Mouse (Mus musculus): ENCODE measurements around the gene Rgl2. TPM values are rescaled to one million over a fixed set of nuclear protein-coding genes. Genes with fewer than 3 reads are reported as not detected.

The Rgl2 gene
- total and polyA plus RNA-seq, 3 experiments: 24.9 to 43.6 TPM; not detected in 1

DNA sequence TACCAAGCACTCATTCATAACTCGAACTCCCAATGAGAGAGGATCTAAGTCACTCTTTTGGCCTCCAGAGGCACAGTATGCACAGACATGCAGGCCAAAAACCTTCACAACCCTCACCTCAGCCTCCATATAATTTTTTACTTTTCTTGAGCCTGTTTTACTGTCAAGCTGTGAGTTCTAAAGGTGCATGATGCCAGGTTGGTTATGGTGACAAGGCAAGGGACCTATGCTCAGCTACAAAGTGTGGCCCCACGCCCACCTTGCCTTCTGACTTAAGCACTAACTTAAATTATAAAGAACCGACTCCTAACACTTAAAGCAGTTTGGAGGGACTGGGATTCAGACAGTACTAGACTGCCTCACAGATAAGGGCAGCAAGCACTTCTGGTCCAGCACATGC lies 24.0 kb downstream of the Rgl2 start:
- Histone ChIP-seq H3K27ac (ENCODE audit: control insufficient read depth, low read depth, low read length) (peak overlapping the region; percentile 95), H3K36me3 (ENCODE audit: control insufficient read depth in 1 of 2, insufficient read depth in 2 of 2, low read length in 2 of 2) (peaks cover 10 to 18% of the 10 kb centered on the region in 2 experiments), H3K27me3 (ENCODE audit: control insufficient read depth in 1 of 2, insufficient read depth in 2 of 2, low read length in 2 of 2) (no peaks in the 10 kb centered on the region), H3K79me2 (ENCODE audit: control insufficient read depth, insufficient read depth, low read length, poor library complexity) (peaks cover 40% of the 10 kb centered on the region), H3K4me3 (ENCODE audit: control insufficient read depth in 1 of 2, insufficient read depth in 1 of 2, low read depth in 2 of 2, low read length in 2 of 2) (peak overlapping the region; percentile 82 to 87), H3K9me3 (replicated peaks; ENCODE audit: insufficient read depth, low read length) (no peaks in the 10 kb centered on the region), H3K9ac (ENCODE audit: control insufficient read depth, low read depth, low read length, poor library complexity, severe bottlenecking) (peak overlapping the region; percentile 99), H3K4me1 (ENCODE audit: control insufficient read depth in 1 of 2, insufficient read depth in 2 of 2, low read length in 2 of 2) (peaks cover 0 to 13% of the 10 kb centered on the region in 2 experiments; a peak in 2 of 4 replicates)
- no peak for DNase-seq (ENCODE audit: low read depth, low spot score)
- TF ChIP-seq CHD1 (IDR thresholded peaks at IDR 0.05; ENCODE audit: low read depth, low read length) (peak; percentile 73; the same call in 1 of the 2 replicates), KAT2A (conservative IDR thresholded peaks at IDR 0.05; ENCODE audit: low read depth, low read length) (no peak)

DNA sequence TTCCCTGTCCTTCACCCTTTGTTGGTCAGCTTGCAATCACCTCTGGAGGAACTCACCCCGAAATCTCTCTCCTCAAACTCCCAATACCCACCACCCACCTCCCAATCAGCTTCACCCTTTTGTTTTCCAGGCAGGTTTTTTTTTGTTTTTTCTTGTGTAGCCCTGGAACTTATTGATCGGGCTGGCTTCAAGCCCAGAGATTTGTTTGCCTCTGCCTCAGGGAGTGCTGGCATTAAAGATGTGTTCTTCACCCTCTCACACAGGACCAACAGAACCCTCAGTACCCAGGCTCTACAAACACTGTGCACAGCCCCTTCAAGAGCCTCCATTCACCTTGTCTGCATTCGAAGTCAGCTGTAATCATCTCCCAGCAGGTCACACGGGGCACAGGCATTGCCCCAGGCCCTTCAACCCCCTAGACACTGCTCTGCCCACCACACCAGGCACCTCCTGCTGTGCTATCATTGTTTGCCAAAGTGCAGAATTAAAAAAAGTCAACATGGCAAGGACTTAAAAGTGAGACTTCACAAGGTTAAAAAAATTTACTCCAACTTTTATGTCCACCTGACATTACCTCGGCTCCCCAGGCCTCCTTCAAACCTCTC lies 24.7 kb downstream of the Rgl2 start:
- no peaks in the 10 kb centered on the region for H3K9me3 ChIP-seq (replicated peaks; ENCODE audit: insufficient read depth, low read length)
- peaks cover 0 to 13% of the 10 kb centered on the region in 2 experiments; a peak in 2 of 4 replicates for H3K4me1 ChIP-seq (ENCODE audit: control insufficient read depth in 1 of 2, insufficient read depth in 2 of 2, low read length in 2 of 2)
- peaks cover 10 to 18% of the 10 kb centered on the region in 2 experiments for H3K36me3 ChIP-seq (ENCODE audit: control insufficient read depth in 1 of 2, insufficient read depth in 2 of 2, low read length in 2 of 2)
- peak overlapping the region; percentile 85 for H3K27ac ChIP-seq (ENCODE audit: control insufficient read depth, low read depth, low read length)
- H3K9ac ChIP-seq (ENCODE audit: control insufficient read depth, low read depth, low read length, poor library complexity, severe bottlenecking): peak overlapping the region; percentile 99
- DNase-seq (ENCODE audit: low read depth, low spot score): no peak
- TF ChIP-seq ETS1 (IDR thresholded peaks at IDR 0.05; ENCODE audit: low read depth, low read length) (no peak), TAL1 (IDR thresholded peaks at IDR 0.05; ENCODE audit: low read length) (no peak), HCFC1 (IDR thresholded peaks at IDR 0.05; ENCODE audit: low read depth, low read length) (no peak), MAZ (IDR thresholded peaks at IDR 0.05; ENCODE audit: low read depth, low read length) (no peak), E2F4 (IDR thresholded peaks at IDR 0.05; ENCODE audit: borderline replicate concordance, low read depth, low read length) (no peak)
- H3K27me3 ChIP-seq (ENCODE audit: control insufficient read depth in 1 of 2, insufficient read depth in 2 of 2, low read length in 2 of 2): no peaks in the 10 kb centered on the region
- H3K4me3 ChIP-seq (ENCODE audit: control insufficient read depth in 1 of 2, insufficient read depth in 1 of 2, low read depth in 2 of 2, low read length in 2 of 2): peak overlapping the region; percentile 82 to 87
- H3K79me2 ChIP-seq (ENCODE audit: control insufficient read depth, insufficient read depth, low read length, poor library complexity): peaks cover 40% of the 10 kb centered on the region

DNA sequence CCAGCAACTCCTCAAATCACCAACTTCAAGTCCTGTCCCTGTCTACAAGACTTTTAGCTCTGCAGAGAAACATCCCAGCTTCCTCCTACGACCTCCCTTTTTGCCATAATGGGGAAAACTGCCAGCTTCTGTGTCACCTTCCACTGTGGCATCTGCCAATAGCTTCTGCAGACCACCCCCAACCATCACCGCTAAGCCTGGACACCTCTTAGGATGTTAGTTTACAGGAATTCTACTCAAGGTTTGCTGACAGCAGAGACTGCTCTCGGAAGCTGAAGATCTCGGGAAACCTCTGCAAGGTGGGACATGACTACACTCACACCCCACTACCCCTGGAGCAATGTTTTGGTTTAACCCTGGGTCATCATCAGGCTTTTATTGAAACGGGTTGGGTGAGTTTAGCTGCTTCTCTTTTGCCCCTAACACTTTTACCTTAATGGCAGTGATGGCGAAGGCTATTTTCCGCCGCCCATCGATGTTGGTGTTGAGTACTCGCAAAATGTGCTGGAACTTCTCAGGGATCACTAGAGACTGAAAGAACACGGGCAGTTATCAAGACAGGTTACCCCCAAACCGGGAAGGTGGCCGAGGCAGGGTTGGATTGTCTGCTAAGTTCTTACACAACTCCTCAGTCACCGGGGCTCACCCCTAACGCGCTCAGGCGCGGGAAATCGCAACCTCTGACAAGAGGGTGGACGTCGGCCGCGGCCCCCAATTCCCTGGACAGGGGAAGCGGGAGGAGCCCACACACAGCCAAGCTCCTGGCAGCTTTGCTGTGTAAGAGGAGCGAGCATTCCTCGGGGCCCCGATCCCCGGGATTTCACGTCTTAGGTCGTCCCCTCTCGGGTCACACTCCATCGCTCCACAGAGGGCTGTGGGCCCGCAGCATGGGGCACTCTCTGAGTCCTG lies 25.6 kb downstream of the Rgl2 start:
- H3K9ac ChIP-seq (ENCODE audit: control insufficient read depth, low read depth, low read length, poor library complexity, severe bottlenecking): peak overlapping the region; percentile 99
- H3K36me3 ChIP-seq (ENCODE audit: control insufficient read depth in 1 of 2, insufficient read depth in 2 of 2, low read length in 2 of 2): peaks cover 10 to 18% of the 10 kb centered on the region in 2 experiments
- no peak for DNase-seq (ENCODE audit: low read depth, low spot score)
- H3K4me3 ChIP-seq (ENCODE audit: control insufficient read depth in 1 of 2, insufficient read depth in 1 of 2, low read depth in 2 of 2, low read length in 2 of 2): peak overlapping the region; percentile 82 to 87
- peaks cover 40% of the 10 kb centered on the region for H3K79me2 ChIP-seq (ENCODE audit: control insufficient read depth, insufficient read depth, low read length, poor library complexity)
- no peaks in the 10 kb centered on the region for H3K27me3 ChIP-seq (ENCODE audit: control insufficient read depth in 1 of 2, insufficient read depth in 2 of 2, low read length in 2 of 2)
- peaks cover 0 to 13% of the 10 kb centered on the region in 2 experiments; a peak in 2 of 4 replicates for H3K4me1 ChIP-seq (ENCODE audit: control insufficient read depth in 1 of 2, insufficient read depth in 2 of 2, low read length in 2 of 2)
- H3K27ac ChIP-seq (ENCODE audit: control insufficient read depth, low read depth, low read length): peak overlapping the region; percentile 85
- no peaks in the 10 kb centered on the region for H3K9me3 ChIP-seq (replicated peaks; ENCODE audit: insufficient read depth, low read length)
- no peak for TF ChIP-seq CTCF (IDR thresholded peaks at IDR 0.05 in 2 of 3, conservative IDR thresholded peaks at IDR 0.05 in 1 of 3; ENCODE audit: control insufficient read depth in 1 of 3, insufficient read depth in 1 of 3, low read depth in 2 of 3, low read length in 3 of 3, poor library complexity in 1 of 3, severe bottlenecking in 1 of 3)
- TF ChIP-seq NELFE (IDR thresholded peaks at IDR 0.05; ENCODE audit: low read depth, low read length): no peak
- TF ChIP-seq TBP (IDR thresholded peaks at IDR 0.05; ENCODE audit: low read depth, low read length): no peak
- no peak for TF ChIP-seq ZMIZ1 (IDR thresholded peaks at IDR 0.05; ENCODE audit: low read depth, low read length)
- no peak for TF ChIP-seq POLR2A (IDR thresholded peaks at IDR 0.05; ENCODE audit: control insufficient read depth in 1 of 2, insufficient read depth in 1 of 2, low read depth in 1 of 2, low read length in 2 of 2, poor library complexity in 1 of 2)
- TF ChIP-seq RCOR1 (IDR thresholded peaks at IDR 0.05; ENCODE audit: low read depth, low read length): no peak
- TF ChIP-seq ELF1 (IDR thresholded peaks at IDR 0.05; ENCODE audit: low read depth, low read length): no peak
- no peak for TF ChIP-seq HCFC1 (IDR thresholded peaks at IDR 0.05; ENCODE audit: low read depth, low read length)
- TF ChIP-seq E2F4 (IDR thresholded peaks at IDR 0.05; ENCODE audit: borderline replicate concordance, low read depth, low read length): no peak
- no peak for TF ChIP-seq GATA1 (IDR thresholded peaks at IDR 0.05; ENCODE audit: low read depth, low read length)
- TF ChIP-seq RAD21 (IDR thresholded peaks at IDR 0.05; ENCODE audit: low read depth, low read length): no peak
- TF ChIP-seq BHLHE40 (IDR thresholded peaks at IDR 0.05; ENCODE audit: borderline replicate concordance, low read depth, low read length): no peak
- TF ChIP-seq NRF1 (IDR thresholded peaks at IDR 0.05; ENCODE audit: insufficient read depth, low read depth, low read length, poor library complexity, severe bottlenecking): no peak
- TF ChIP-seq JUND (IDR thresholded peaks at IDR 0.05; ENCODE audit: low read depth, low read length): no peak
- TF ChIP-seq TAL1 (IDR thresholded peaks at IDR 0.05; ENCODE audit: low read length): no peak
- no peak for TF ChIP-seq KAT2A (conservative IDR thresholded peaks at IDR 0.05; ENCODE audit: low read depth, low read length)
- no peak for TF ChIP-seq UBTF (IDR thresholded peaks at IDR 0.05; ENCODE audit: borderline replicate concordance, insufficient read depth, low read depth, low read length)
- TF ChIP-seq ETS1 (IDR thresholded peaks at IDR 0.05; ENCODE audit: low read depth, low read length): no peak
- no peak for TF ChIP-seq MAX (IDR thresholded peaks at IDR 0.05; ENCODE audit: low read length)
- 0 out of 2 replicates have a peak, but pooled peaks have one; percentile 27 for TF ChIP-seq POLR2AphosphoS5 (IDR thresholded peaks at IDR 0.05; ENCODE audit: borderline replicate concordance, low read depth, low read length)
